Mouse (Mus musculus) thymus, postnatal 4 days (tissue): Measurements from ENCODE around the gene Eed.

Experiments
- DNase-seq: peaks from one replicate; pipeline ENCODE4 v3.0.0; 2021

Gene Eed

GRCm38 (mm10) chr7:89980133-89980484, 674 bp downstream of the Eed start:
- DNase-seq = no peak

- no peak for DNase-seq
Observed at GRCm38 (mm10) chr7:89979432-89980130, 1.2 kb downstream of the Eed start.

GRCm38 (mm10) chr7:89976796-89977195, 4.0 kb downstream of the Eed start:
- DNase-seq = no peak

- no peak for DNase-seq
Observed at GRCm38 (mm10) chr7:89975571-89975970, 5.2 kb downstream of the Eed start.

GRCm38 (mm10) chr7:89967235-89967634, 13.5 kb downstream of the Eed start:
- DNase-seq = no peak

GRCm38 (mm10) chr7:89966771-89967170, 14.0 kb downstream of the Eed start:
- DNase-seq = no peak

- no peak for DNase-seq
Observed at GRCm38 (mm10) chr7:89963135-89963534, 17.6 kb downstream of the Eed start.

GRCm38 (mm10) chr7:89957300-89957699, 23.5 kb downstream of the Eed start:
- no peak for DNase-seq

GRCm38 (mm10) chr7:89954261-89954660, 26.5 kb downstream of the Eed start:
- DNase-seq = no peak

GRCm38 (mm10) chr7:89949403-89949802, 31.4 kb downstream of the Eed start:
- DNase-seq = no peak

GRCm38 (mm10) chr7:89948026-89948425, 32.8 kb downstream of the Eed start:
- DNase-seq = no peak

GRCm38 (mm10) chr7:89940571-89941463, 40.0 kb downstream of the Eed start, which contains the start of gene Hikeshi:
Gene Hikeshi, minus strand, starts transcription at chr7:89941204.
- DNase-seq = peak; percentile 93

GRCm38 (mm10) chr7:89939497-89940353, 41.1 kb downstream of the Eed start:
- no peak for DNase-seq

- DNase-seq = no peak
Observed at GRCm38 (mm10) chr7:89923441-89924180, 57.2 kb downstream of the Eed start.

GRCm38 (mm10) chr7:89917776-89918175, 63.0 kb downstream of the Eed start:
- no peak for DNase-seq

GRCm38 (mm10) chr7:89916711-89917110, 64.1 kb downstream of the Eed start:
- DNase-seq = no peak

- DNase-seq = no peak
Observed at GRCm38 (mm10) chr7:89913432-89914158, 67.2 kb downstream of the Eed start.

- DNase-seq = no peak
Observed at GRCm38 (mm10) chr7:89912356-89912755, 68.4 kb downstream of the Eed start.

GRCm38 (mm10) chr7:89909711-89910110, 71.1 kb downstream of the Eed start:
- no peak for DNase-seq

GRCm38 (mm10) chr7:89908899-89909621, 71.7 kb downstream of the Eed start:
- DNase-seq = no peak

- DNase-seq = no peak
Observed at GRCm38 (mm10) chr7:89908421-89908820, 72.4 kb downstream of the Eed start.
